Mouse (Mus musculus): ENCODE measurements around the gene Slc17a2. TPM values are rescaled to one million over a fixed set of nuclear protein-coding genes. Genes with fewer than 3 reads are reported as not detected.

The Slc17a2 gene
- polyA plus RNA-seq, 1 experiment, result 1.4 TPM

DNA sequence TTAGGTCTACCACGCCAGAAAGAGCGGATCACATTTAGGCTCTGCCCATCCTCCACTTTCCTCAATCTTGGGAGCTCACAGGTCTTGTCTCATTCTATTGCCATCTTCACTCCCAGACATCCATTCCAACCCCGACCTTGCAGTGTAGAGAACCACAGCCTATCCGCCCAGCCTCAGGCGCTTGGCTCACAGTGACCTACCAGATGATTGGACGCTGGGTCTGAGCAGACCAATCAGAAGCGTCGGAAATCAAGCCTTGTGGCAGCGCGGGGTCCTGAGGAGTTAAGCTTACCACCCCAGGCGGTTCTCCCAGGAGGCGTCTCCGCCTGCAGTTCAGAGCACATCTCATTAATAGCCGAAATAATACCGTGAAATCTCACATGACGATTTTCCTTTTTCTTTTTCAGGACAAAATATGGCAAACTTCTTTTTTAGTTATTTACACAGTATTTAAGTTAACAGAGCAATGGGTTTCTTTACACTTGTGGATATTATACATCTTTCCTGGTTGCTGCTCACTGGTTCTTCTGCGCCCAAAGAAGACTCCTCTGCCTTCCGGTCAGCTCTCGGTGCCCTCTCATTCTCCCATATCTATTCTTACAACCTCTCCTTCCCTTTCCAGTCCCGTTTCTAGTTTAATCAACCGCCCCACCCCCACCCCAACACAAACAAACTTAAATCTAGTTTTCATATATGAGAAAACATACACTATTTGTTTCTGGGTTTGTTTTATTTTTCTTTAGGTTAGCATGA is 34.1 kb upstream of the Slc17a2 start:
- Histone ChIP-seq H3K4me1 (ENCODE audit: control insufficient read depth, insufficient read depth, low read length) (peaks cover 2% of the 10 kb centered on the region; the same call in 1 of the 2 replicates), H3K4me3 (replicated peaks; ENCODE audit: control insufficient read depth, low read depth, low read length) (no peak overlapping the region), H3K27ac (ENCODE audit: control insufficient read depth, insufficient read depth, low read depth, low read length, poor library complexity) (no peak overlapping the region)
- 49% methylated on average over 21 of the region's 21 CpGs for WGBS
- TF ChIP-seq CTCF (IDR thresholded peaks at IDR 0.05; ENCODE audit: control insufficient read depth, insufficient read depth, low read length) (0 out of 2 replicates have a peak, but pooled peaks have one; percentile 0), POLR2A (IDR thresholded peaks at IDR 0.05; ENCODE audit: borderline replicate concordance, control insufficient read depth, low read depth, low read length) (no peak)

DNA sequence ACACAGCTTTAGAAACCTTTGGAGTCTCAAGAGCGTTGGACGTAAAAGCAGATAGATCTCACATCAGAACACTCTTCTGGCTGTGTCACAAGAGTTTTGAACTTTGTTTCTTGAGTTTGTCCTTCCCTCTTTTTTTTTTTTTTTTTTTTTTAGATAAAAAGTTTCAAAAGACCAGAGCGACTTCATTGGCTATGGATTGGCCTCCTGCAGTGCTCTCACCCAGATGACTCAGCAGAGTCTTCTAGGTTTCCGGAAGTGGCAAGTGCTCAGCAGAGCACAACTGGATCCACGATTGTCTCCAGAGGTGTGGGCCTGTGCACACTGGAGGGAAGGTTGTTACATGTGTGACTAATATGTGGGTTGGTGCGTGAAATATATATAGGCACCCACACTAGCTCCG is 28.5 kb upstream of the Slc17a2 start:
- WGBS, result 61% methylated on average over 7 of the region's 7 CpGs
- Histone ChIP-seq H3K4me1 (ENCODE audit: control insufficient read depth, insufficient read depth, low read length) (peaks cover 2% of the 10 kb centered on the region), H3K27ac (ENCODE audit: control insufficient read depth, insufficient read depth, low read depth, low read length, poor library complexity) (no peak overlapping the region), H3K4me3 (replicated peaks; ENCODE audit: control insufficient read depth, low read depth, low read length) (no peak overlapping the region)
- TF ChIP-seq CTCF (IDR thresholded peaks at IDR 0.05; ENCODE audit: control insufficient read depth, insufficient read depth, low read length), result no peak
- TF ChIP-seq POLR2A (IDR thresholded peaks at IDR 0.05; ENCODE audit: borderline replicate concordance, control insufficient read depth, low read depth, low read length), result no peak

DNA sequence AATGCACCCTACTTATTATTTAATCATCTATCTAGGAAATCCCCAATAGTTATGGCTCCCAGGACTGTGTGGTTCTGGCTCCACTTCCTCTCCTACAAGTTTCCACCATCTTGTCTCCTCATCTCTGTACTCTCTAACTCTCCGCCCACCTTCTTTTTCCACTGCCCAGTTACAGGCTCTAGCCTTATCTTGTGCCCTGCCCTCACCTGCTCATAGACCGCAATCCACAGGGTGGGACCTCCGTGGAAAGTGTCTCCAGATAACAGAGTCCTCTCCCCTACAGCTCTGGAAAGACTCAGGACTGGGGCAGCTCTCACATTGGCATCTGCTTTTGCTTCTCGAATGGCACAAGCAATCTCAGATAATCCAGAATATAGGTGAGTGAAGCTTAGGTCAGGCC is 27.8 kb upstream of the Slc17a2 start:
- Histone ChIP-seq H3K4me3 (replicated peaks; ENCODE audit: control insufficient read depth, low read depth, low read length) (no peak overlapping the region), H3K4me1 (ENCODE audit: control insufficient read depth, insufficient read depth, low read length) (peaks cover 2% of the 10 kb centered on the region), H3K27ac (ENCODE audit: control insufficient read depth, insufficient read depth, low read depth, low read length, poor library complexity) (no peak overlapping the region)
- TF ChIP-seq POLR2A (IDR thresholded peaks at IDR 0.05; ENCODE audit: borderline replicate concordance, control insufficient read depth, low read depth, low read length), result no peak
- 70% methylated on average over 4 of the region's 4 CpGs for WGBS

GRCm38 (mm10) chr13:23792520-23792919 is 14.3 kb upstream of the Slc17a2 start:
- TF ChIP-seq CTCF (IDR thresholded peaks at IDR 0.05; ENCODE audit: control insufficient read depth, insufficient read depth, low read length), result peak; percentile 25; the same call in 1 of the 2 replicates
- TF ChIP-seq POLR2A (IDR thresholded peaks at IDR 0.05; ENCODE audit: borderline replicate concordance, control insufficient read depth, low read depth, low read length), result no peak
- no peak overlapping the region for H3K27ac ChIP-seq (ENCODE audit: control insufficient read depth, insufficient read depth, low read depth, low read length, poor library complexity)
- no peaks in the 10 kb centered on the region for H3K4me1 ChIP-seq (ENCODE audit: control insufficient read depth, insufficient read depth, low read length)
- WGBS, result 39% methylated on average over 2 of the region's 2 CpGs
- no peak overlapping the region for H3K4me3 ChIP-seq (replicated peaks; ENCODE audit: control insufficient read depth, low read depth, low read length)

DNA sequence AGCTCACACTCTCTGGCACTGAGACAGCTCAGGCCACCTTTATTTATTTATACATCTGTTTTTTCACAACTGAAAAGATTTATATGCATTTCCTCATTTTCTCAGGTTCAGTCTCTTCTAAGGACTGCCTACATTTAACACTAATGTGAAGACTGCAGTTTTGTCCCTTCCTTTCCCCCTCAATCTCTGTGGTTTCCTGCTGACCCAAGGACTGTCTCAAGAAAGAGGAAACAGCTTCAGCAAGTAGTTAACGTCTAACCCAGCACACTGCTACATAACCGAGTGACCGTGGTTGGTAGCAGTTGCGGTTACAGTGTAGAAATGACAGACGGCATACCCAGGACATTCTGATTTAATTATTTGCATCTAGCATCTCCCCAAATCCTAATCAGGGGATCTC is 7.4 kb upstream of the Slc17a2 start:
- WGBS, result 3% methylated on average over 5 of the region's 5 CpGs
- Histone ChIP-seq H3K4me1 (ENCODE audit: control insufficient read depth, insufficient read depth, low read length) (peaks cover 1% of the 10 kb centered on the region; the same call in 1 of the 2 replicates), H3K4me3 (replicated peaks; ENCODE audit: control insufficient read depth, low read depth, low read length) (no peak overlapping the region), H3K27ac (ENCODE audit: control insufficient read depth, insufficient read depth, low read depth, low read length, poor library complexity) (no peak overlapping the region)
- TF ChIP-seq POLR2A (IDR thresholded peaks at IDR 0.05; ENCODE audit: borderline replicate concordance, control insufficient read depth, low read depth, low read length) (no peak), CTCF (IDR thresholded peaks at IDR 0.05; ENCODE audit: control insufficient read depth, insufficient read depth, low read length) (no peak)

DNA sequence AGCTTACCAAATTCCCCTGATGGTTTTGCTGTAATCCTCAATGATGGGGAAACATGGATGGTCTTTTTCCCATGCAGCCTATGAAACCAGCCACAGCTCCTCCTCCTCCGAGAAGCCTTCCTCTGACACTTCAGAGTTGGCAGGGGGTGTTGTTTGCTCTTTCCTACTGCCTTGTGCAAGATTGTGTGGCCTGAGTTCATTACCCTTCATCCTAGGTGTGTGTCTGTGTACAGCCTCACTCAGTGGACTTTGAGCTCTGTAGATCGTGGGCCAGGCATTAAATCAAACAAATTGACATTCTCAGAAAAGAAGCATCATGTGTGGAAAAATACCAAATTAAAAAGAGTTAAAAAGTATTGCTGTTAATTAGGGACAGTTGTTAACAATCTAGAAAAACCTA is 2.3 kb upstream of the Slc17a2 start:
- TF ChIP-seq CTCF (IDR thresholded peaks at IDR 0.05; ENCODE audit: control insufficient read depth, insufficient read depth, low read length), result no peak
- no peak for TF ChIP-seq POLR2A (IDR thresholded peaks at IDR 0.05; ENCODE audit: borderline replicate concordance, control insufficient read depth, low read depth, low read length)
- Histone ChIP-seq H3K4me3 (replicated peaks; ENCODE audit: control insufficient read depth, low read depth, low read length) (no peak overlapping the region), H3K27ac (ENCODE audit: control insufficient read depth, insufficient read depth, low read depth, low read length, poor library complexity) (no peak overlapping the region), H3K4me1 (ENCODE audit: control insufficient read depth, insufficient read depth, low read length) (no peaks in the 10 kb centered on the region)
- WGBS, result 58% methylated on average over 2 of the region's 2 CpGs

DNA sequence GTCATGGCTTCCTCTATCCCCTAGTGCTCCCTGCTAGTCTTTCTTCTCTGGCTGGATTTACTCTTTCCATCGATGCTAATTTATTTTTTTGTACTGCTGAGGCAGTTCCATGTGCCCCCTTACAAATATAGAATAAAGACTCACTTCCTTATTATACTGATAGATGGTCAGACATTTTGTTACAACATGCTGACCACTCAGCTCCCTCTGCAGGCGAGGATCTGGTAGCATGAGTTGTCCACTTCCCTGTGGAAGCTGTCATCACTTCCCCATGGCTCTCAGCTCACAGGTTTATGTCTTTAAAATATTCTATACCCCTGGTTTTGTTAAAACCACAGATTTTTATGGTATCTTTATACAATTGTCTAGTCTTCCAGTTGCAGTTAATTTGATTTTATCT is 9.4 kb downstream of the Slc17a2 start:
- no peak overlapping the region for H3K4me3 ChIP-seq (replicated peaks; ENCODE audit: control insufficient read depth, low read depth, low read length)
- no peaks in the 10 kb centered on the region; the same call in 1 of the 2 replicates for H3K4me1 ChIP-seq (ENCODE audit: control insufficient read depth, insufficient read depth, low read length)
- 37% methylated on average over 2 of the region's 2 CpGs for WGBS
- TF ChIP-seq CTCF (IDR thresholded peaks at IDR 0.05; ENCODE audit: control insufficient read depth, insufficient read depth, low read length) (peak; percentile 40; the same call in 1 of the 2 replicates), POLR2A (IDR thresholded peaks at IDR 0.05; ENCODE audit: borderline replicate concordance, control insufficient read depth, low read depth, low read length) (no peak)
- H3K27ac ChIP-seq (ENCODE audit: control insufficient read depth, insufficient read depth, low read depth, low read length, poor library complexity), result no peak overlapping the region

DNA sequence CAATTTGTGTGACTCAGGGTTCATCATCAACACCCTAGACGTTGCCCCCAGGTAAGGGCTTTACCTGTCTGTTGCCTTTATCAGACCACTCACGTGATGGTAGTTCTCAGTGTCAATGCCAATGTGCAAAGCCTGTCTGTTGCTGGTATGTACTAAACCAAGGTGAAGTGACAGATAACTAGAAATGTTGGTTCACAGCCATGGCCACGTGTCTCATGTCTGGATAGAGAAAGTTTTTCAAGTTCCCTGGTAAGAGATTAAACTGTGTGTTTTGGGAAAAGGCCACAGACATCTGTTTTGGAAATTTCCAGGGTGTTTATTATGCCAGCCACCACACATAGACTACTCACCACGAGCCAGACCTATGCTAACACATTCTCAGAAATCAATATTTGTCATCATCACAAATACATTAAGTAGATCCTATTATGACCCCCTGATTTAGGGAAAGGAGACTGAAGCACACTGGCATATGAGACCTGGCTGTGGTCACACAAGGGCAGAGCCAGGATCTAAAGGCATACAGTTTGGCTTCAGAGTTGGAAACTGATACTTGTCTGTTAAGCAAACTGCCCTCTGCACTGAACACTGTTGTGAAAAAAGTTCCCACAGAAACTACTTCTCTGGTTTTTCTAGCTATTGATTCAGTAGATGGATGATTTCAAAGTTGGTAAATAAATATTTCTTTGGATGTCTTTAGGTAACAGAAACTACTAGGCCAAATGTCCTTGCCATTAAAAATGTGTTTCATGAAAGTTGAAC is 13.6 kb downstream of the Slc17a2 start:
- TF ChIP-seq CTCF (IDR thresholded peaks at IDR 0.05; ENCODE audit: control insufficient read depth, insufficient read depth, low read length) (no peak), POLR2A (IDR thresholded peaks at IDR 0.05; ENCODE audit: borderline replicate concordance, control insufficient read depth, low read depth, low read length) (no peak)
- WGBS, result 67% methylated on average over 4 of the region's 4 CpGs
- no peaks in the 10 kb centered on the region; the same call in 1 of the 2 replicates for H3K4me1 ChIP-seq (ENCODE audit: control insufficient read depth, insufficient read depth, low read length)
- H3K27ac ChIP-seq (ENCODE audit: control insufficient read depth, insufficient read depth, low read depth, low read length, poor library complexity), result no peak overlapping the region
- no peak overlapping the region for H3K4me3 ChIP-seq (replicated peaks; ENCODE audit: control insufficient read depth, low read depth, low read length)
